Mouse (Mus musculus) liver (tissue): ENCODE data around the gene Cilp.

Experiments
- DNase-seq: peaks from one replicate; pipeline ENCODE4 v3.0.0-alpha.2; 2020; ENCODE audit warnings: mixed read lengths

Gene Cilp

DNA sequence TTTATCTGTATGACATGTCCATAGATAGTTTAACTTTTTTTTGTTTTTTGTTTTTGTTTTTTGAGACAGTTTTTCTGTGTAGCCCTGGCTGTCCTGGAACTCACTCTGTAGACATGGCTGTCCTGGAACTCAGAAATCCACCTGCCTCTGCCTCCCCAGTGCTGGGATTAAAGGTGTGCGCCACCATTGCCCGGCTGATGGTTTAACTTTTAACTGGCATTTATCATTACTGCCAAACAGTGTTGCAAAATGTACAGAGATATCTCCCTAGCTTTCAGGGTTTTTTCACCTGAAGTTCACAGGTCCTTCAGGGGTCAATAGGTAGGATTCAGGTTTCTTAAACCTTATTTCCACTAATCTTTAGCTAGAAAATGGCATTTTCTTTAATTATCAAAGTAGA, 32.1 kb downstream of the Cilp start:
- no peak for DNase-seq

DNA sequence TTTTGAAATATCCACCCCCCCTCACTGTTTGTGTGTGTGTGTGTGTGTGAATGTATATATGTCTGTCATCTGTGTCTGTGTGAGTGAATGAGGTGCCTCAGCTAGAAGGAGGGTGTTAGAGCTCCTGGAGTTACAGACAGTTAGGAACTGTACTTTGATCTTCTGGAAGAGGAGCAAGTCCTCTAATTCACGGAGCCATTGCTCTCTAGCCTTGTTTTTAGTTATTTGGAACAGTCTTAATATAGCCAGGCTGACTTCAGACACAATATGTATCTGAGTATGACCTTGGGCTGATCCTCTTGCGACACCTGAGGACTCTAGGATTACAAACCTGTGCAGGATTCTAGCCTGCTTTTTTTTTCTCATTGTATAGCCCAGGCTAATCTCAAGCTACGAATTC, 33.8 kb downstream of the Cilp start:
- no peak for DNase-seq

DNA sequence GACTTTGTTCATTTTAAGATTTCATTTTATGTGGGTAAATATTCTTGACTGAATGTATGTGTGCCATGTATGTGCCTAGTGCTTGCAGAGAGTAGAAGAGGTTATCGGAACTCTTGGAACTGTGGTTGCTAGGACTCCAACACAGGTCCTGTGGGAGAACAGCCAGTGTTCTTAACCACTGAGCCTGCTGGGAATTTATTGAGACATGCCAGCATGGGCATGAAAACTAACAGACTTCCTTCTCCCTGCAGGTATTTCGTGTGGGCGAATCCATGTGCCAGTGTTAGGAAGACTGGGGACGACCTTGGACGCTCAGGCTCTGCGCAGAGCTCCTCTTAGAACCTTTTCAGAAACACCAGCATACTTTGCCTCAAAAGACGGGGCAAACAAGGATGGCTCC, 34.7 kb downstream of the Cilp start:
- DNase-seq = no peak

DNA sequence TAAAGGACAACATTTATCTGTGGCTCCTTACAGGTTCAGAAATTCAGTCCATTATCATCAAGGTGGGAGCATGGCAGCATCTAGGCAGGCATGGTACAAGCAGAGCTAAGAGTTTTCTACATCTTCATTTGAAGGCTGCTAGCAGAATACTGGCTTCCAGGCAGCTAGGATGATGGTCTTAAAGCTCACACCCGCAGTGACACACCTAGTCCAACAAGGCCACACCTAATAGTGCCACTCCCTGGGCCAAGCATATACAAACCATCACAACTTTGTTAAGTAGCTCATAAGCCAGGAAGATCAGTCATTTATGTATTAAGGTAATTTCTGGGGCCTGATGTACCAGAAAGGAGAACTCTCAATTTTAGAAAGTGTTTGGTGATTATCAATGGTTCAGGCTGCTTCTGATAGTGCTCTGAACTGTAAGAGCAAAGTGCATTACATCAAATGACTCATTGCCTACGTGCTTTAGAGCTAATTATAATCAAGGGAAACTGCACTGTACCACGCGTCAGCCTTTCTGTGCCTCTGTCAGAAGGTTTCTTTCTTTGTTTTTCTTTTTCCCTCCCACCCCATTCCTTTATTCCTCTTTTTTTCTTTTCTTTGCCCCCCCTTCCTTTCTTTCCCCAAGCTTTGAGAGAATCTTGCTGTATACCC, 37.5 kb downstream of the Cilp start:
- DNase-seq = no peak

DNA sequence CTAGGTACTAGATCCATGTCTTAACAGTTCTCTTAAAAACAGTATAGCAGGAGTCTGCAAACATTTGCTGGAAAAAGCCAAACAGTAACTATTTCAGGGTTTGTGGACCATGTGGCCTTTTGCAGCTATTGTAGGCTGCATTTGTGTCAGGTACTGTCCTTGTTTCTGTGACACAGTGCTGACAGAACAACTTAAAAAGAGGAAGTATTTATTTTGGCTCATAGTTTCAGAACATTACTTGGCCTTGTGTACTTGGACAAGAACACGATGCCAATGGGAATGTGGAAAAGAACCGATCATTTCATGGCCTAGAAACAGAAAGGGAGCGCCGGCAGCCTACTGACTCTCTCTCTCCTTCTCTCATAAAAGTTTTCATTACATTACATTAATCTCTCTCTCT, 38.6 kb downstream of the Cilp start:
- no peak for DNase-seq

DNA sequence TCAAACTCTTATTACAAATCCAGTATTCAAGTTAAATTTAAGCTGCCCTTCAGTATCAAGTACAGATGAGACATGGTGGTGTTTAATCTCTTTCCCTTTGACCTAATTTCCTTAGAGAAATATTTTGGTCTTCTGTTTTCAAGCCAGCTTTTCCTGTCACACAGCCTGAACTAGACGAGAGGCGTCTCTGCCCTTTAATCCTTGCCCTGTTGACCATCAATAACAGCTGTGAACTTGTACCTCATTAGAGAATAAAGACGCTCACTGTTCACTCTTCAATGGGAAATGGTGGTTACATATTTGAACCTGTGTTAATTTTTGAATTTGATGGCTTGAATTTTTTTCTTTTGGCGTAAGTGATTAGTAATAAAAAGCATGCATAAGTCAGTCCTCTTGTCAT, 39.3 kb downstream of the Cilp start:
- no peak for DNase-seq

DNA sequence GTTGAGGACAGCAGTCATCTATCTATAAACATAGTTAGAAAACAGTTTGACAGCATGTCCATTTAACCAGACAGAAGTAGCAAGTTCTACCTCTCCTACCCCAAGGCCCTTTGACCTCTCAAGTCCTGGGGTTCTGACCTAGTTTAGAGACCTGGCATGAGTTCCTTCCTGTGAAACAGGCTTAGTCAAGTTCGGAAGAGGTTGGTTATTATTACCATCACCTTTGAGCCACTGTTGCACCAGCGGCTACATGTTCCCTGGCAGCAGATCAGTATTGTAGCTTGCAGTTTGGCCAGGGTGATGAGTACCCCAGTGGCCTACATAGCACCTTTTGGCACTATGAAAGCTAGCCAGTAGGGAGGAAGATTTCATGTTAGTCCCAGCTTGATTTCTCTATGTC, 41.7 kb downstream of the Cilp start:
- DNase-seq = no peak

DNA sequence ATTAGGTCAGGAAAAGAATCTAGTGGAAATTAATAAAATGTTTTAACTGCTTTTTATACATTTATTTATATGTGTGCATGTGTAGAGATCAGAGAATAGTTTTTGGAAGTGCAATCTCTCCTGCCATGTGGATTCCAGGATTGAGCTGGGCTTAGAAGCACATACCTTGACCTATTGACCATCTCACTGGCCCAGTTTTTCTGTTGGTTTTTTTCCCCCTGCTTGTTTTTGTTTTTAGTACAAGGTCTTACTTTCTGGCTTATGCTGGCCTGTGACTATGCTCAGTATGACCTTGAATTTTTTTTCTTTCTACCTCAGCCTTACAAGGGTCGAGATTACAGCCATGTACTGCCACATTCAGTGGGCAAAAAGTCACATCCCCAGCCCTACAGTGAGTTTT, 43.0 kb downstream of the Cilp start:
- DNase-seq = no peak

DNA sequence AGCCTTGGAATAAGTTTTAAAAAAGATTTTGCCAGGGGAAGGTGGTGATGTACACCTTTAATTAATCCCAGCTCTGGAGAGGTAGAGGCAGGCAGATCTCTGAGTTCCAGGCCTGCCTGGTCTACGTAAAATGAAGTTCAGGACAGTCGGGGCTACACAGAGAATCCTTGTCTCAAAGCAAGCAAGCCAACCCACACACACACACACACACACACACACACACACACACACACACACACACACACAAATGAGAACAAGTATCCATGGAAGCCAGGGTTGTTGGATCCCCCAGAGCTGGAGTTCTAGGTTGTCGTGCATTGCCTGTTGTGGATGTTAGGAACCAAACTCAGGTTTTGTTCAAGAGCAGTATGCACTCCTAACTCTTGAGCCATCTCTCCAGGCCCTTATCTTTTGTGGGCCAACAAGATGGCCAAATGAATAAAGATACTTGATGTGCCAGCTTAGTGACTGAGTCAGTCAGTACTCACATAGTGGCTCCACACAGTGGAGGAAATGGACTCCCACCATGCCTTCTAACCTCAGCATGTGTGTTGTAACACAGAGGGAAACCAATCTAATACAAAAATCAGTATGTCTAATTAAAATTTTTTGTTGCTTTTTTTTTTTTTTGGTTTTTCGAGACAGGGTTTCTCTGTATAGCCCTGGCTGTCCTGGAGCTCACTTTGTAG, 47.8 kb downstream of the Cilp start:
- DNase-seq = no peak

DNA sequence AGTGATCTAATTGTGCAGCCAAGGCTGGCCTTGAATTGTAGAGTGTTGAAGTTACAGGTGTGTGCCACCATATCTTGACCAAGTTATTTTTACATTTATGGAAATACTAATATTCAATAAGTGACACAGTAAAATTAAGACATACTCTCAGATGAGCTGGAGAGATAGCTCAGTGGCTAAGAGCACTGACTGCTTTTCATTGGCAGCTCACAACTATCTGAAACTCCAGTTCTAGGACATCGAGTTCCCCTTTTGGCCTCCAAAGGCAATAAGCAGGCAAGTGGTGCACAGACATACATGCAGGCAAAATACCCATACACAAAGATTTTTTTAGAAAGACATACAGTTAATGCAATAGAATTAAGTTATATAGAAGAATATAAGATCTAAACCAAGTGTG, 48.9 kb downstream of the Cilp start:
- DNase-seq = no peak

DNA sequence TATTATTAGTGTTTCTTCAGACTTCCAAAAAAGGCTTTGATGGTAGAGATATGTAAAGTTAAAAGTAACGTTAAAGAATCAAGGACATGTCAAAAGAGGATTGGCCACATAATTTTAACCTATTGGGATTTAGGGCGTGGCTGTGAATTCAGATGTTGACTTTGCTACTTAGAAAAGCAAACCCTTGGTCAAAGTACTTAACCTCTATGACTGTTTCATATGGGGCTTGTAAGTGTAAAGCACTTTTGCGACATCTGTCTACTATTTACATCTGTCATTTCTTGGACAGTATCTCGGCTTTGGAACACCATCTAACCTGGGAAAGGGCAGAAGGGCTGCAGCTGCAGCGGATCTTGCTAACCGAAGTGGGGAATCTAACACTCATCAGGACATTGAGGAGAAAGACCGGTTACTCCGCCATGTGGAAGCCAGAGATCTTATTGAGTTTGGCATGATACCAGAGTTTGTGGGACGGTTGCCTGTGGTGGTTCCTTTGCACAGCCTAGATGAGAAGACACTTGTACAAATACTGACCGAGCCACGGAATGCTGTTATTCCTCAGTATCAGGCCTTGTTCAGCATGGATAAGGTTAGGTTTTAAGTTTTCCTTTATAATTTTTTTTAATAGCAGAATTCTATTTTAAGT, 57.4 kb downstream of the Cilp start:
- DNase-seq = no peak

DNA sequence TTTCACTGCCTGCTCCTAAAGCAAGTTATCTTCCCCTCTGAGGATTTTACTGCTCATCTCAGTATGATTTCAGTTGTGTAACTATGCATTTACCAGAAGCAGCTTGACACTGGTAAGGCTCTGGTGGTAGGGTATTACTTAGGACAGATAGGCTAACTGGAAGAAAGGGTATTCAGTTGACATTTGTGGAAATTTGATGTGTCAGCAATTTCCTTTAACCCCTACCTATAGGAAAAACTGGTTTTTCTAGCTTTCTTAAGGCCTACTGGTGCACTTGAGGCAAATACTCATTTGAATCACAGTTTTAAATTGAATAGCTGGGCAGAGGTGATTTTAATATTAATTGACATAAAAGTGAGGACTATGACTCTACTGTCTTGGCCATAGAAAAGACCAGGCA, 61.0 kb downstream of the Cilp start:
- no peak for DNase-seq

DNA sequence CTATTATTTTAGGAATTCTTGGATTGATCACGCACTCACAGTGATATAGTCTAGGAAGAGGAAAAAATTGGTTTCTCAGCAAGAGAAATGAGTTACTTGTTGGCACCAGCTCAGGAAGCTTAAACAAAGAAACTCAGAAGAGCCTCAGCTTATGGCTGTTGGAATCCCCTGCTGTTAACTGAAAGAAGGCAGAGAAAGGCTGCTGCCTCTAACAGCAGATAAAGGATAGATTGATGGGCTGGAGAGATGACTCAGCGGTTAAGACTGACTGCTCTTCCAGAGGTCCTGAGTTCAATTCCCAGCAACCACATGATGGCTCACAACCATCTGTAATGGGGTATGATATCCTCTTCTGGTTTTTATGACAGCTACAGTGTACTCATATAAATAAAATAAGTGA, 62.4 kb downstream of the Cilp start:
- no peak for DNase-seq
